Mouse (Mus musculus): ENCODE results near the gene Dusp7.

GRCm38 (mm10) chr9:106339730-106340129, 28.7 kb upstream of the Dusp7 start:
- TF ChIP-seq CTCF (IDR thresholded peaks at IDR 0.05; ENCODE audit: control insufficient read depth, insufficient read depth, insufficient read length) (no peak), USF1 (IDR thresholded peaks at IDR 0.05; ENCODE audit: low read depth) (no peak), MAX (IDR thresholded peaks at IDR 0.05) (no peak), MYOD1 (IDR thresholded peaks at IDR 0.05; ENCODE audit: control insufficient read depth, insufficient read length, low read depth) (peak; percentile 11), MYOG (IDR thresholded peaks at IDR 0.05; ENCODE audit: control insufficient read depth, extremely low read depth, insufficient read length) (no peak), CEBPB (IDR thresholded peaks at IDR 0.05; ENCODE audit: low read depth) (no peak), FOSL1 (IDR thresholded peaks at IDR 0.05; ENCODE audit: insufficient read depth, low read length, poor library complexity, severe bottlenecking) (no peak)
